Mouse (Mus musculus) erythroblast, embryonic 14.5 days (primary cell): ENCODE measurements around the gene Adnp. TPM values are rescaled to one million over a fixed set of nuclear protein-coding genes. Genes with fewer than 3 reads are reported as not detected.

Source experiments
- H3K27me3 ChIP-seq: 2 replicates; pipeline ENCODE4 v1.6.1; 2012; ENCODE audit warnings: inconsistent platforms; ENCODE audit not compliant: control insufficient read depth
- H3K36me3 ChIP-seq: 2 replicates; pipeline ENCODE4 v1.6.1; 2012; ENCODE audit warnings: mild to moderate bottlenecking, inconsistent platforms; ENCODE audit not compliant: control insufficient read depth
- H3K4me1 ChIP-seq: 2 replicates; pipeline ENCODE4 v1.6.1; 2012; ENCODE audit warnings: inconsistent platforms; ENCODE audit not compliant: control insufficient read depth
- H3K4me3 ChIP-seq: replicated peaks from 2 replicates; pipeline ENCODE3; 2012; ENCODE audit warnings: moderate library complexity, mild to moderate bottlenecking, inconsistent platforms
- H3K9me3 ChIP-seq: 2 replicates; pipeline ENCODE4 v1.6.1; 2012; ENCODE audit warnings: low read length, inconsistent platforms, mixed read lengths; ENCODE audit not compliant: control insufficient read depth
- GATA1 ChIP-seq: IDR thresholded peaks from 2 replicates; pipeline ENCODE4 v1.6.1; 2012; ENCODE audit warnings: low read length, inconsistent platforms, mixed read lengths
- TAL1 ChIP-seq: IDR thresholded peaks from 3 replicates; pipeline ENCODE4 v1.6.1; 2012; ENCODE audit warnings: low read length, inconsistent platforms, mixed read lengths
- polyA plus RNA-seq: library from polyadenylated mRNA; stranded (reverse); fragments of >175 nt; gene quantifications from 2 replicates; pipeline ENCODE4 v1.2.3, GENCODE M21; 2012

The Adnp gene
- polyA plus RNA-seq, 1 experiment: 0.71 TPM

- no peak overlapping the region for H3K4me3 ChIP-seq
- no peaks in the 10 kb centered on the region for H3K4me1 ChIP-seq
- H3K27me3 ChIP-seq: no peaks in the 10 kb centered on the region
- no peak for TF ChIP-seq GATA1
- TF ChIP-seq TAL1: no peak
- H3K36me3 ChIP-seq: peaks cover 98% of the 10 kb centered on the region
- H3K9me3 ChIP-seq: no peaks in the 10 kb centered on the region
These were observed 7.0 kb upstream of the Adnp start for GRCm38 (mm10) chr2:168213788-168214397.

GRCm38 (mm10) chr2:168207883-168208282 is 971 bp upstream of the Adnp start:
- H3K27me3 ChIP-seq: no peaks in the 10 kb centered on the region
- TF ChIP-seq TAL1 (no peak), GATA1 (no peak)
- H3K4me3 ChIP-seq: peak overlapping the region; percentile 97
- H3K9me3 ChIP-seq: no peaks in the 10 kb centered on the region
- peaks cover 81% of the 10 kb centered on the region for H3K36me3 ChIP-seq
- H3K4me1 ChIP-seq: peaks cover 36% of the 10 kb centered on the region

GRCm38 (mm10) chr2:168205681-168206631 is 956 bp downstream of the Adnp start:
- Histone ChIP-seq H3K4me3 (peak overlapping the region; percentile 97), H3K36me3 (peaks cover 78% of the 10 kb centered on the region), H3K4me1 (peaks cover 45% of the 10 kb centered on the region), H3K9me3 (no peaks in the 10 kb centered on the region), H3K27me3 (no peaks in the 10 kb centered on the region)
- TF ChIP-seq TAL1 (no peak), GATA1 (no peak)

- Histone ChIP-seq H3K9me3 (no peaks in the 10 kb centered on the region), H3K4me3 (peak overlapping the region; percentile 97), H3K4me1 (peaks cover 51% of the 10 kb centered on the region), H3K36me3 (peaks cover 78% of the 10 kb centered on the region), H3K27me3 (no peaks in the 10 kb centered on the region)
- TF ChIP-seq GATA1 (no peak), TAL1 (no peak)
These were observed 1.6 kb downstream of the Adnp start for GRCm38 (mm10) chr2:168205265-168205664.

GRCm38 (mm10) chr2:168204476-168204999 is 2.4 kb downstream of the Adnp start:
- TF ChIP-seq GATA1: no peak
- no peak for TF ChIP-seq TAL1
- H3K4me1 ChIP-seq: peaks cover 55% of the 10 kb centered on the region

GRCm38 (mm10) chr2:168200014-168200691 is 6.8 kb downstream of the Adnp start:
- peaks cover 94% of the 10 kb centered on the region for H3K36me3 ChIP-seq
- no peaks in the 10 kb centered on the region for H3K27me3 ChIP-seq
- H3K4me1 ChIP-seq: peaks cover 47% of the 10 kb centered on the region
- no peak for TF ChIP-seq TAL1
- TF ChIP-seq GATA1: no peak
- H3K4me3 ChIP-seq: no peak overlapping the region
- no peaks in the 10 kb centered on the region for H3K9me3 ChIP-seq

More at GRCm38 (mm10) chr2:168204476-168204999, 2.4 kb downstream of the Adnp start:
- peaks cover 76% of the 10 kb centered on the region for H3K36me3 ChIP-seq
- no peaks in the 10 kb centered on the region for H3K9me3 ChIP-seq
- no peaks in the 10 kb centered on the region for H3K27me3 ChIP-seq
- H3K4me3 ChIP-seq: peak overlapping the region; percentile 97

GRCm38 (mm10) chr2:168199476-168199875 is 7.4 kb downstream of the Adnp start:
- Histone ChIP-seq H3K4me1 (peaks cover 43% of the 10 kb centered on the region), H3K27me3 (no peaks in the 10 kb centered on the region), H3K36me3 (peaks cover 94% of the 10 kb centered on the region), H3K4me3 (no peak overlapping the region), H3K9me3 (no peaks in the 10 kb centered on the region)
- no peak for TF ChIP-seq TAL1
- TF ChIP-seq GATA1: no peak

- TF ChIP-seq TAL1: no peak
- no peak for TF ChIP-seq GATA1
- Histone ChIP-seq H3K27me3 (no peaks in the 10 kb centered on the region), H3K4me3 (no peak overlapping the region), H3K9me3 (no peaks in the 10 kb centered on the region), H3K4me1 (peaks cover 46% of the 10 kb centered on the region), H3K36me3 (peaks cover 94% of the 10 kb centered on the region)
These were observed 8.5 kb downstream of the Adnp start for GRCm38 (mm10) chr2:168198421-168198820.

GRCm38 (mm10) chr2:168195721-168196120 is 11.2 kb downstream of the Adnp start:
- TF ChIP-seq GATA1 (no peak), TAL1 (no peak)
- Histone ChIP-seq H3K4me3 (no peak overlapping the region), H3K9me3 (no peaks in the 10 kb centered on the region), H3K27me3 (no peaks in the 10 kb centered on the region), H3K4me1 (peaks cover 49% of the 10 kb centered on the region), H3K36me3 (peaks cover 97% of the 10 kb centered on the region)
